Mouse (Mus musculus): ENCODE measurements at regions not wholly inside any gene's neighbourhood (a gene's known extent, or its start where the extent isn't known, plus 50 kb on each side); places are given as distances from the start of the nearest gene placed in this dataset.

DNA sequence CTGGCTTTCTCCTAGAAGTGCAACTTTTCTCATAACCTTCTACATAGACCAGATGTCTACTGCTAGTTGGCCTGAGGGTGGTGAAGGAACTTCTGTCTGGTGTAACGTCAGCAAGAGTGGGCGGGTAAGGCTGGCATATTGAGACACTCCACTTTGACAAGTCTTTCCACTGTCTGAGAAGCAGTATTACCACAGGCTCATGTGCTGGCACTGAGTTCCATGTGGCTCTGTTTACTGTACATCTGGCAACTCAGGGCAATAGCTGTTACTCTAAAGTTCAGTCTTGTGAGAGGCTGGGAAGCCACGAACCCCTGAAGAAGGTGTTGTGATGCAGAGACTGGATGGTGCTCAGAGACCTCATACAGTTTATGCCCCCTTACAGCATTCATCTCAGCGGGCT lies 230.7 kb upstream of the Tbx18 start:
- no peak for TF ChIP-seq POLR2A (IDR thresholded peaks at IDR 0.05; ENCODE audit: control insufficient read depth, low read depth, low read length)
- TF ChIP-seq CTCF (IDR thresholded peaks at IDR 0.05; ENCODE audit: control insufficient read depth, insufficient read depth, insufficient replicate concordance, low read depth, low read length), result no peak
